Mouse (Mus musculus): Measurements from ENCODE around the gene Baiap2. TPM values are rescaled to one million over a fixed set of nuclear protein-coding genes. Genes with fewer than 3 reads are reported as not detected.

Gene Baiap2
- polyA plus RNA-seq, 1 experiment from 2014 or later = 13.9 TPM

DNA sequence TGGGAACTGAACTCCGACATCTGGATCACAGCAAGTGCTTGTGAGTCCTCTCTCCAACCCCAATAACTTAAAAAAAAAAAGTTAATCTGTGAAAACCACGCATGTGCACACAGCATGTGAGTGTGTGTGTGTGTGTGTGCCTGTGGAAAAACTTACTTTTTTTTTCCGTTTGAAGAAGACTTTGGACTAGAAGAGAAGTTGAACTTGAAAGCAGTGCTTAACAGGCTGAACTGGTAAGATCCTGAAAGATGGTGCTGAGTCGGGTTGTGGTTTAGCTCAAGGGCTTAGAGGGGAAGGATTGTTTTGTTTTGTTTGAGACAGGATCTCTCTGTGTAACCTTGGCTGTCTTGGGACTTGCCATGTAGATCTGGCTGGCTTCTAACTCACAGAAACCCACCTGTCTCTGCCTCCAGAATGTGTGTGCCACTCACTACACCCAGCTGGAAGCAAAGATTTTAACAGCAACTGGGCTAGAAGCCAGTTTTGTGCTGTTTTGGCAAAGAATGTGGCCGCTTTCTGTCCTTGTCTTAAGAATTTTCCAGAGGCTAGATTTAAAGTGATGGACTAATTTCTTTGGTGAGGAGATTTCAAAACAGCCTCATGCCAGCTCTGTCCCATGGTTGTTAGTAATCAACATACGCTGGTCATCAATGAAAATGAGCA is 12.8 kb upstream of the Baiap2 start:
- Histone ChIP-seq H3K9ac (ENCODE audit: low read length) (no peak overlapping the region), H3K36me3 (ENCODE audit: control insufficient read depth, insufficient read depth) (no peaks in the 10 kb centered on the region), H3K4me2 (ENCODE audit: low read depth, low read length) (no peak overlapping the region), H3K4me3 (ENCODE audit: low read length) (no peak overlapping the region), H3K4me1 (ENCODE audit: control insufficient read depth, insufficient read depth, low read length) (no peaks in the 10 kb centered on the region), H3K9me3 (replicated peaks; ENCODE audit: control insufficient read depth, low read length) (no peaks in the 10 kb centered on the region; the same call in 1 of the 2 replicates), H3K27ac (ENCODE audit: low read length) (no peak overlapping the region), H3K27me3 (ENCODE audit: control insufficient read depth, insufficient read depth, low read length) (no peaks in the 10 kb centered on the region)
- 69% methylated on average over 6 of the region's 6 CpGs for WGBS
- no peak for ATAC-seq (replicated peaks; ENCODE audit: extremely low read depth, insufficient read depth, low FRiP score)

DNA sequence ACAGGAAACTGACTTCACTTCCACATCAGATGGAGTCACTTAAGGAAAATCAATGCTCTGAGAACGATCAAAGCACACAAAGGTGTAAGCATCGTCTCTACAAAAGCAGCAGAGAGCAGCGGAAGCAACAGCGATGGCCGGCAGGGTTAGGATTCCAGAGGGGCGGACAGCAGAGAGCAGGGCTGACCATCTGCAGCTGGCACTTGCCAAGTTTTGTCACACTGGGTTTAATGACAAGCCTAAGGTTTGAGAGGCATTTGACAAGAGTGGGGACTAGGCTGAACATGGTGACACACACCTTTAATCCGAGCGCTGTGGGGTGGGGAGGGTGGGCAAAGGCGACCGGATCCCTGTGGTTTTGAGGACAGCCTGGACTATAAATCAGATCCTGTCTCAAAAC is 10.8 kb upstream of the Baiap2 start:
- Histone ChIP-seq H3K27me3 (ENCODE audit: control insufficient read depth, insufficient read depth, low read length) (no peaks in the 10 kb centered on the region), H3K4me2 (ENCODE audit: low read depth, low read length) (no peak overlapping the region), H3K27ac (ENCODE audit: low read length) (no peak overlapping the region), H3K9ac (ENCODE audit: low read length) (no peak overlapping the region), H3K4me3 (ENCODE audit: low read length) (no peak overlapping the region), H3K4me1 (ENCODE audit: control insufficient read depth, insufficient read depth, low read length) (no peaks in the 10 kb centered on the region), H3K9me3 (replicated peaks; ENCODE audit: control insufficient read depth, low read length) (no peaks in the 10 kb centered on the region; the same call in 1 of the 2 replicates), H3K36me3 (ENCODE audit: control insufficient read depth, insufficient read depth) (no peaks in the 10 kb centered on the region)
- WGBS = 63% methylated on average over 10 of the region's 10 CpGs
- no peak for ATAC-seq (replicated peaks; ENCODE audit: extremely low read depth, insufficient read depth, low FRiP score)

DNA sequence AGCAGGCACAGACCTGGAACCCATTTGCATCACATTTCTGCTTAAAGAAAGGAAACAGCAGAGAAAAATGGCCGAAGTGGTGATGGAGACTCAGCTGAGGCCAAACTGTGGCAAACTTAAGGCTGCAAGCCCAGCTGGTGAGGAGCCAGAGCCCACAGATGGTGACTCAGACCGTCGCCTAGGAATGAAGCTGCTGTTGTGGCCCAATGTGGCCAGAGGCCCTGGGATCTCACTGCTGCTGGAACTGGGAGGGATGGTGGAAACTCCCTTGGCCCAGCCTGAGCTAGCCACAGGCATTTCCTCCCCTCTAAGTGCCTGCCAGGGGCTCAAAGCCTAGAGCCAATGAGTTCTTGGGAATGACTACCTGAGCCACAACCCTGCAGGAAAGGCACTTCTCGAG is 9.4 kb upstream of the Baiap2 start:
- Histone ChIP-seq H3K4me2 (ENCODE audit: low read depth, low read length) (no peak overlapping the region), H3K4me3 (ENCODE audit: low read length) (no peak overlapping the region), H3K9ac (ENCODE audit: low read length) (no peak overlapping the region), H3K27ac (ENCODE audit: low read length) (no peak overlapping the region), H3K4me1 (ENCODE audit: control insufficient read depth, insufficient read depth, low read length) (peaks cover 9% of the 10 kb centered on the region), H3K27me3 (ENCODE audit: control insufficient read depth, insufficient read depth, low read length) (0 out of 2 replicates have a peak, but pooled peaks cover 1% of the 10 kb centered on the region), H3K36me3 (ENCODE audit: control insufficient read depth, insufficient read depth) (no peaks in the 10 kb centered on the region), H3K9me3 (replicated peaks; ENCODE audit: control insufficient read depth, low read length) (no peaks in the 10 kb centered on the region; the same call in 1 of the 2 replicates)
- ATAC-seq (replicated peaks; ENCODE audit: extremely low read depth, insufficient read depth, low FRiP score) = no peak
- 63% methylated on average over 4 of the region's 4 CpGs for WGBS

DNA sequence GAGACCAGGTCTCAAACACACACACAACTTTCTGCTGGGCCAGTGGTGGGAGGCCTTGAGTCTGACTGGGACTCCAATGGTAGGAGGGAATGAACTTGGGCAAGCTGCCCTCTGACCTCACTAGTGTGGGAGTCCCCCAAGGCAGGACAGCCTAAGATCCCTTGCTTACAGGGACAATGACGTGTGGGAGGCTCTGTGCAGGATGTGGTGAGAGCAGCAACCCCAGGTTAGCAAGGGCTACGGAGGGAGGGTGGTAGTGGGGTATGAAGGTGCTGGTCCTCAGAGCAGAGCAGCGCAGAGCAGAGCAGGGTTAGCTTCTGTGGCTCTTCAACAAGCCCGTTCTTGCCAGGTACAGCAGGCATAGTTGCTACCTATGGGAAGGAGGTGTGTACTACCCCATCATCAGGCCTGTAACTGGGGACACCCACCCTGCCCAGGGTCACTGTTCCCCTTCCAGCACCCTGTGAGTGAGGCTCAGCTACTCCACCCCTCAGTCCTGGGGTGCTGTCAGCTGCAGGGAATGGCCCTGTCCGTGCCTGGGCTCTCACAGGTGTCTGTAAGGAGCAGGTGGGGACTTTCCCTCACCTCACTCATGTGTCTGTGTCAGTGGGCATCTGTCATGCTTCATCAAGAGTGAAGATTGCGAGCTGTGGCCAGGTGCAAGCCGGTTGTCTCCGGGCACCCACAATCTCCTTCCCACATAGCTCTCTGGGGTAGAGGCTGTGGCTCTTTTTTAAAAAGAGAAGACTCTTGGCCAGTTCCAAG is 8.6 kb upstream of the Baiap2 start:
- Histone ChIP-seq H3K27ac (ENCODE audit: low read length) (no peak overlapping the region), H3K27me3 (ENCODE audit: control insufficient read depth, insufficient read depth, low read length) (peaks cover 7% of the 10 kb centered on the region), H3K36me3 (ENCODE audit: control insufficient read depth, insufficient read depth) (no peaks in the 10 kb centered on the region), H3K9ac (ENCODE audit: low read length) (no peak overlapping the region), H3K4me3 (ENCODE audit: low read length) (no peak overlapping the region), H3K4me2 (ENCODE audit: low read depth, low read length) (no peak overlapping the region), H3K4me1 (ENCODE audit: control insufficient read depth, insufficient read depth, low read length) (peaks cover 12% of the 10 kb centered on the region), H3K9me3 (replicated peaks; ENCODE audit: control insufficient read depth, low read length) (no peaks in the 10 kb centered on the region; the same call in 1 of the 2 replicates)
- no peak for ATAC-seq (replicated peaks; ENCODE audit: extremely low read depth, insufficient read depth, low FRiP score)
- WGBS = 72% methylated on average over 8 of the region's 8 CpGs

DNA sequence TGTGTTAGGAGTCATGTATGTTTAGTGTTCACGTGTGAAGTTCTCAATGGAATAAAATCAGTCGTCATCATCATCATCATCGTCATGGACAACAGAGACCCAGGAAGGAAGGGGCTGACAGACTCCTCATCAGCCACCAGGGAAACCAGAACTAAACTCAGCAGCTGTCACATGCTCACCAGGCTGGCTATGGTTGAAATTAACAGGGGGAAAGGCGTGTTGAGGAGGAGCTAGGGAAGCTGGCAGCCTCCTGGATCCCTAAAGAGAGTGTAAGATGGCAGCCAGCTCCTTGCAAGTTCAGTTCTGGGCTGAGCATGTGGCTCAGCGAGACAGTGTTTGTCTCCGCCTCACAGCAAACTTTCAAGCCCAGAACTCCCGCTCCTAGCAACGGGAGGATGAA is 7.8 kb upstream of the Baiap2 start:
- 69% methylated on average over 8 of the region's 8 CpGs for WGBS
- Histone ChIP-seq H3K9ac (ENCODE audit: low read length) (no peak overlapping the region), H3K4me2 (ENCODE audit: low read depth, low read length) (no peak overlapping the region)

DNA sequence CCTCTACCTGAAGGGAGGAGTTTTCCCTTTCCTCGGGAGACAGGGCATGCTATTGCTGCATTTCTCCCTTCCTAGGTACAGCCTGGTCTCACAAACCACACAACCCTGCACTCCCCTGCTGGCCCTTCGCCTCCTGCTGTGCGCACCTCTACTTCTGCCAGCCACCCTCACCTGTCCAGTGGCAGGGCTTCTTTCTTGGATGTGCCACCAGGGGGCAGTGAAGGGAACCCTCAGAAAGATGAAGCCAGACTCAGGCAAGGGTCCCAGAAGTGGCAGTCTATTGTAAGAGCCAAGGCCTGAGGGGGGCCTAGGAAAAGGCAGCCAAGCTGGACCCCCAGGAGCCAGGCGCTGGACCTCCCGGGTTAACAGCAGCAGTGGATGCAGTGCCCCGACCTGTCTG is 7.1 kb upstream of the Baiap2 start:
- Histone ChIP-seq H3K4me3 (ENCODE audit: low read length) (no peak overlapping the region), H3K4me1 (ENCODE audit: control insufficient read depth, insufficient read depth, low read length) (peaks cover 12% of the 10 kb centered on the region), H3K9ac (ENCODE audit: low read length) (no peak overlapping the region), H3K27ac (ENCODE audit: low read length) (no peak overlapping the region), H3K4me2 (ENCODE audit: low read depth, low read length) (no peak overlapping the region), H3K36me3 (ENCODE audit: control insufficient read depth, insufficient read depth) (no peaks in the 10 kb centered on the region), H3K27me3 (ENCODE audit: control insufficient read depth, insufficient read depth, low read length) (peaks cover 8% of the 10 kb centered on the region), H3K9me3 (replicated peaks; ENCODE audit: control insufficient read depth, low read length) (no peaks in the 10 kb centered on the region; the same call in 1 of the 2 replicates)
- no peak for ATAC-seq (replicated peaks; ENCODE audit: extremely low read depth, insufficient read depth, low FRiP score)
- WGBS = 25% methylated on average over 6 of the region's 6 CpGs

More for the DNA sequence above, 7.8 kb upstream of the Baiap2 start:
- H3K27me3 ChIP-seq (ENCODE audit: control insufficient read depth, insufficient read depth, low read length) = peaks cover 8% of the 10 kb centered on the region
- peaks cover 12% of the 10 kb centered on the region for H3K4me1 ChIP-seq (ENCODE audit: control insufficient read depth, insufficient read depth, low read length)
- no peak for ATAC-seq (replicated peaks; ENCODE audit: extremely low read depth, insufficient read depth, low FRiP score)
- H3K4me3 ChIP-seq (ENCODE audit: low read length) = no peak overlapping the region
- no peak overlapping the region for H3K27ac ChIP-seq (ENCODE audit: low read length)
- no peaks in the 10 kb centered on the region; the same call in 1 of the 2 replicates for H3K9me3 ChIP-seq (replicated peaks; ENCODE audit: control insufficient read depth, low read length)
- no peaks in the 10 kb centered on the region for H3K36me3 ChIP-seq (ENCODE audit: control insufficient read depth, insufficient read depth)

DNA sequence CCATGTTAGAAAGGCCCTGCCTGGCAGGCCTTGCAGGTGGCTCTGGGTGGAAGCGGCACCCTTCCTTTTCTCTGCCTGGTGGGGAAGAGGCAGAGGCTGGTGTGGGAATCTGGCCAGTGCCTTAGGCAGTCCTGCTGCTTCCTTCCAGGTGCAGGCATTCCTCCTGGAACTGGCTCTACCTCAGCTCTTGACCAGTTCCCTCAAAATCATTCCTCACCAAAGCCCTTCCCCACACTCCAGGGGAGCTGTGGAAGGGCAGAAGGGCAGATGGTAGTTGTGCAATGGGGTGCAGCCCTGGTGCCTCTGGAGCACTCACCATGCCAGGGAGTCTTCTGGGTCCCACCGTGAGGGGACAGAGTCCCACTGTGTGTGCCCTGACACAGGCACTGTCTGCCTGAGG is 6.1 kb upstream of the Baiap2 start:
- H3K27me3 ChIP-seq (ENCODE audit: control insufficient read depth, insufficient read depth, low read length) = peaks cover 12% of the 10 kb centered on the region

DNA sequence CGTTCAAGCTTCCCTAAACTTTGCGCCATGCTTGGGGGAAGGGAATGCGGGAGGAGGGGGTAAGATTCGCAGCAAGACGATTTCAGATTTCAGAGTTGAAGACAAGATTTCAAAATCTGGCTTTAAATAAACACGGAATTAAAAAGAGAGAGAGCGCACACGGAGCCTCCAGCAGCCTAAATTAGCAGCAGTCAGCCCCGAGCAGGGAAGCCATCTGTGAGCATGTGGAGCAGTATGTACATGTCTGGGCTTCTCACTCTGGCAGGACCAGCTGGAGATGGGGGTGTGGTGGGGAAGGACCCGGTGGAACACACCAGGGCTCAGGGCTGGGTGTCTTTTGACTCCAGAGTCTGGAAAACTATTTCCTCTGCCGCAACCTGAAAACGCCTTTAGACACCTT is 5.3 kb upstream of the Baiap2 start:
- H3K4me2 ChIP-seq (ENCODE audit: low read depth, low read length) = no peak overlapping the region
- no peaks in the 10 kb centered on the region for H3K9me3 ChIP-seq (replicated peaks; ENCODE audit: control insufficient read depth, low read length)
- WGBS = 50% methylated on average over 12 of the region's 12 CpGs
- ATAC-seq (replicated peaks; ENCODE audit: extremely low read depth, insufficient read depth, low FRiP score) = no peak
- H3K9ac ChIP-seq (ENCODE audit: low read length) = peak overlapping the region; percentile 21; the same call in 1 of the 2 replicates
- H3K36me3 ChIP-seq (ENCODE audit: control insufficient read depth, insufficient read depth) = no peaks in the 10 kb centered on the region
- H3K27ac ChIP-seq (ENCODE audit: low read length) = no peak overlapping the region
- H3K4me3 ChIP-seq (ENCODE audit: low read length) = no peak overlapping the region
- peaks cover 12% of the 10 kb centered on the region for H3K27me3 ChIP-seq (ENCODE audit: control insufficient read depth, insufficient read depth, low read length)
- H3K4me1 ChIP-seq (ENCODE audit: control insufficient read depth, insufficient read depth, low read length) = peaks cover 21% of the 10 kb centered on the region

More for the DNA sequence above, 6.1 kb upstream of the Baiap2 start:
- 85% methylated on average over 2 of the region's 2 CpGs for WGBS
- no peak overlapping the region for H3K27ac ChIP-seq (ENCODE audit: low read length)
- H3K9ac ChIP-seq (ENCODE audit: low read length) = no peak overlapping the region
- no peak overlapping the region for H3K4me3 ChIP-seq (ENCODE audit: low read length)
- H3K4me1 ChIP-seq (ENCODE audit: control insufficient read depth, insufficient read depth, low read length) = peaks cover 14% of the 10 kb centered on the region
- H3K36me3 ChIP-seq (ENCODE audit: control insufficient read depth, insufficient read depth) = no peaks in the 10 kb centered on the region
- ATAC-seq (replicated peaks; ENCODE audit: extremely low read depth, insufficient read depth, low FRiP score) = no peak
- no peaks in the 10 kb centered on the region for H3K9me3 ChIP-seq (replicated peaks; ENCODE audit: control insufficient read depth, low read length)
- no peak overlapping the region for H3K4me2 ChIP-seq (ENCODE audit: low read depth, low read length)

Data from heart, embryonic 16.5 days (tissue).